Mouse (Mus musculus) myocyte (in vitro differentiated cells): ENCODE data around the gene Slc7a5.

ENCODE experiments used
- E2F4 ChIP-seq: IDR thresholded peaks from one replicate; pipeline ENCODE4 v1.6.1; 2011; ENCODE audit warnings: mild to moderate bottlenecking, control low read depth, moderate library complexity; ENCODE audit not compliant: insufficient read depth
- MYOG ChIP-seq, 3 experiments: IDR thresholded peaks; one replicate each; pipeline ENCODE4 v1.6.1; 2011; ENCODE audit warnings: control low read depth in 2 of 3, low read depth in 2 of 3, mild to moderate bottlenecking in 2 of 3; ENCODE audit not compliant: insufficient read length in 2 of 3, control insufficient read depth in 1 of 3, insufficient read depth in 1 of 3

DNA sequence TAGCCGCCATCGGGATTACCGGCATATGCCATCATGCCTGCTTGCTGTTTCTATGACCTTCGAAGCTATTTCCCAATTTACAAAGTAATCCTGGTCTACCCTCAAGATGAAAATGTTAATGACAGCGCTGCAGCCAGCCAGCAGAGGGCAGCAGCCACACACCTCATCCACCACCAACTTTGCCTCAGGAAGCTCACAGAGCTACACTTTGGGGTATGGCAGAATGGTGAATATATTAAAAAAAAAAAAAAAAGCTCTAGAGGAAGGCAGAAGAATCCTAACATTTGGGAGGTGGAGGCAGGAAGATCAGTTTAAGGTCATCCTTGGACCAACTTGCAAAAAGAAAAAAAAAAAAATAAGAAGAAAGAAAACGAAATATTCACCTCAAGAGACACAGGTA is 57.5 kb downstream of the Slc7a5 start:
- TF ChIP-seq E2F4 (no peak), MYOG (IDR thresholded peaks at IDR 0.05; ENCODE audit: control insufficient read depth in 1 of 3, insufficient read depth in 1 of 3, insufficient read length in 2 of 3, low read depth in 2 of 3) (no peak)
